Mouse (Mus musculus) heart, postnatal 0 days (tissue): Measurements from ENCODE around the gene Dolpp1. TPM values are rescaled to one million over a fixed set of nuclear protein-coding genes. Genes with fewer than 3 reads are reported as not detected.
A peak's percentile ranks its signal among the peaks of the same experiment; 100 is the strongest.

Experiments used
- ATAC-seq: fragments of 200-750 bp; cut with Nextera tagmentation; 2 replicates; pipeline ENCODE4 v1.8.0; 2017; ENCODE audit warnings: low read depth, moderate number of reproducible peaks, moderate library complexity; ENCODE audit not compliant: insufficient read depth
- DNase-seq: peaks from one replicate; pipeline ENCODE4 v3.0.0-alpha.2; 2016; ENCODE audit warnings: low spot score
- H3K27ac ChIP-seq: fragments of 300-500 bp; sonication (generic); 2 replicates; pipeline ENCODE4 v1.5.1; 2014; ENCODE audit warnings: low read depth, mild to moderate bottlenecking
- H3K27me3 ChIP-seq: fragments of 300-500 bp; sonication (generic); 2 replicates; pipeline ENCODE4 v1.6.1; 2014; ENCODE audit warnings: low read length, mixed read lengths; ENCODE audit not compliant: control insufficient read depth, insufficient read depth
- H3K36me3 ChIP-seq: fragments of 300-500 bp; sonication (generic); replicated peaks from 2 replicates; pipeline ENCODE4 v1.6.1; 2014; ENCODE audit warnings: low read length, mixed read lengths; ENCODE audit not compliant: control insufficient read depth, insufficient read depth
- H3K4me1 ChIP-seq: fragments of 300-500 bp; sonication (generic); 2 replicates; pipeline ENCODE4 v1.6.1; 2014; ENCODE audit warnings: antibody characterized with exemption; ENCODE audit not compliant: control insufficient read depth, insufficient read depth
- H3K4me2 ChIP-seq: fragments of 300-500 bp; sonication (generic); 2 replicates; pipeline ENCODE4 v1.6.1; 2014; ENCODE audit warnings: low read depth, mild to moderate bottlenecking, low read length, moderate library complexity
- H3K4me3 ChIP-seq: fragments of 300-500 bp; sonication (generic); 2 replicates; pipeline ENCODE4 v1.5.1; 2014; ENCODE audit warnings: low read depth, low read length
- H3K9ac ChIP-seq: fragments of 300-500 bp; sonication (generic); replicated peaks from 2 replicates; pipeline ENCODE4 v1.6.1; 2014; ENCODE audit warnings: low read depth, low read length, mixed read lengths
- H3K9me3 ChIP-seq: fragments of 300-500 bp; sonication (generic); replicated peaks from 2 replicates; pipeline ENCODE4 v1.6.1; 2016; ENCODE audit warnings: low read length; ENCODE audit not compliant: control insufficient read depth
- CTCF ChIP-seq: IDR thresholded peaks from 2 replicates; pipeline ENCODE4 v1.5.1; 2016; ENCODE audit warnings: antibody characterized with exemption, control low read depth, low read depth
- EP300 ChIP-seq: IDR thresholded peaks from 2 replicates; pipeline ENCODE4 v1.6.1; 2016; ENCODE audit warnings: antibody characterized with exemption, low read depth
- WGBS: fragments of 180-500 bp; shearing (Covaris S2); extraction: QIAGEN DNeasy Blood & Tissue Kit; methylation state at CpG from one replicate; pipeline ENCODE4 v1.1.7; 2014; 5-methylcytosine and 5-hydroxymethylcytosine counted together
- polyA plus RNA-seq: library from polyadenylated mRNA; unstranded; fragments of >200 nt; fragmentation: Nextera tagmentation; extraction: Ambion mirVana; gene quantifications from 2 replicates; pipeline ENCODE4 v1.2.1, GENCODE M21; 2015
- total RNA-seq: library from RNA; depleted of rRNA; stranded (reverse); fragments of >200 nt; gene quantifications from 2 replicates; pipeline ENCODE4 v1.2.3, GENCODE M21; 2014; ENCODE audit warnings: low replicate concordance

Dolpp1 gene
- total and polyA plus RNA-seq, 2 experiments from 2014 or later: 15.0 to 56.4 TPM

DNA sequence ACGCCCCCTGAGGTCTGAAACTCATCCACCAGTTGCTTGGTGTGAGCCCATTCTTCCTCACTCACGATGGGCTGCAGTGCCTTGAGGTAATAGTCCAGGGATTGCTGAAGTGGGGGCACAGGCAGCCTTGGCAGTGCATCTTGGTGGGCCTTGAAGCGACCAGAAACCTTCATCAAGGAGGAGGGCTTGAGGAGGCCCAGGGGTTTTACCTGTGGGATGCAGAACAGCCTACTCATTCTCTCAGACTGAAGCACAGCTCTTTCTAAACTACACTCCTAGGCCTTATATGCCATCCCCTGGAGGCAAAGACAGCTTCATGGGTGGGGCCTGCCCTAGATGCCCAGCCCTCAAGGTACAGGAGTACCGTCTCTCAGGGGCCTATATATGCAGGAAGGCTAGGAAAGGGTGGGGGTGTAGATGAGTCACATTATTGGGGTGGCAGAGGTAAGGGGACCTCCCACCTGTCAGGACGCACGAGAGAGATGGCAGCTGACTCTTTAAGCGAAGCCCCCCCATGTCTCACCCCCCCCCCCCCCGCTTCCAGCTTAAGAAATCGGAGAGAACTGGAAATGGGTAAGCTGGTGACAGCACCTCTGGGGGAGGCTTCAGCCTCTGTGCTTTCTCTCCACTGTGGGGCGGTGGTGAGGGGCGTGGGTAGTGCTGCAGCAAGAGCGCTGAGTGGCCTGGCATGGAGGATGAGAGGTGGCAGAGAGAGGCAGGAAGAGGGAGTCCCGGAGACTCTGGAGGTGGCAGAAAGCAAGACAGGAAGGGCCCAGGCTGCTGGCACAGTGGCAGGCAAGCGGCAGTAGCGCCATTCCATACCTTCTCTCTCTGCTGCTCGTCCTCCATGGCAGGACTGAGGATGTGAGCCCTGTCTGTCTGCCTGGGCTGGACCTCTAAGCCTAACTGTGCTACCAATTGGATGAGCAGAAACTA is 21.3 kb downstream of the Dolpp1 start:
- Histone ChIP-seq H3K9ac (0 out of 2 replicates have a peak overlapping the region, but pooled peaks have one; percentile 91), H3K27me3 (no peaks in the 10 kb centered on the region), H3K4me1 (peaks cover 48% of the 10 kb centered on the region), H3K4me2 (peak overlapping the region; percentile 70), H3K36me3 (peaks cover 44% of the 10 kb centered on the region), H3K4me3 (peak overlapping the region; percentile 8), H3K9me3 (no peaks in the 10 kb centered on the region), H3K27ac (no peak overlapping the region)
- TF ChIP-seq EP300 (no peak), CTCF (no peak)
- ATAC-seq: no peak
- no peak for DNase-seq
- 71% methylated on average over 14 of the region's 16 CpGs for WGBS

DNA sequence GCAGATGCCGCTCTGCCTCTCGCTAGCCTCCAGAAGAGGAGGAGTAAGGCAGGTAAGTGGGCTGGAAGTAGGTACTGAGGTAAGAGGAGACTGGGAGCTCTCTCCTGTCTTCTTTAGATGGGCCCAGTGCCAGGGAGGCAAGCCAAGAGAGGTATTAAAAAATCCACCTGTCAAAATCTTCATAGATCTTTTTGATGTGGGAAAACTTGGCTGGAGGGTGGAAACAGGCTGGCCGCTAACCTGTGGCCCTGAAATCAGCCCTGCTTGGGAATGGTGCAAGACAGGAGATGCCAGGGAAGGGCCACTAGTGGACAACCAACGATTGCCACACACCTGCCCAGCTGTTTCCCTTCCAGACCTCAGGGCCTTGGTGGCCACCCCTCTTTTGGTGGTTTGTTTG is 22.0 kb downstream of the Dolpp1 start:
- H3K4me1 ChIP-seq: peaks cover 47% of the 10 kb centered on the region
- H3K9ac ChIP-seq: peak overlapping the region; percentile 91; the same call in 1 of the 2 replicates
- WGBS: 79% methylated on average over 4 of the region's 4 CpGs
- H3K4me2 ChIP-seq: peak overlapping the region; percentile 70
- no peak for ATAC-seq
- H3K36me3 ChIP-seq: peaks cover 36% of the 10 kb centered on the region
- no peaks in the 10 kb centered on the region for H3K9me3 ChIP-seq
- H3K4me3 ChIP-seq: peak overlapping the region; percentile 84
- H3K27ac ChIP-seq: no peak overlapping the region
- no peak for TF ChIP-seq CTCF
- TF ChIP-seq EP300: no peak
- no peak for DNase-seq
- no peaks in the 10 kb centered on the region for H3K27me3 ChIP-seq

DNA sequence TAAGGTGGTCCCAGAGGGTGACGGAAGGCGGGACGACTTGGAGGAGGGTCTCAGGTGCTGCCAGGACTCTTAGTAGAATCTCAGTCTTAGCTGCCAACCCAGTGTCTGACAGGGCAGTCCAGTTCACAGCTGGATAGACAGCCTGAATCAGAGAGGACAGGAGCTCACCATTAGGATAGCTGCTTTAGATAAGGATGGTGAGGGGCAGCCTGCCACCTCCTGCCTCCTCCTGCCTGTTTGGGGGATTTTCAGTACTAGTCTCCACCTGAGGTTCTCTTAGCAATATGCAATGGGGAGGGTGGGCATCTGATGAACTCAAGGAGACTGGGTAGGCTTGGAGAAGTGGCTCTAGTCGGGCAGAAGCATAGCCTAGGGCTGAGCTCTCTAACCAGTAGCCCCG is 22.6 kb downstream of the Dolpp1 start:
- Histone ChIP-seq H3K9ac (peak overlapping the region; percentile 91), H3K27me3 (no peaks in the 10 kb centered on the region), H3K36me3 (peaks cover 30% of the 10 kb centered on the region), H3K4me1 (peaks cover 50% of the 10 kb centered on the region), H3K4me2 (peak overlapping the region; percentile 70), H3K27ac (peak overlapping the region; percentile 94), H3K4me3 (peak overlapping the region; percentile 84), H3K9me3 (no peaks in the 10 kb centered on the region)
- no peak for TF ChIP-seq CTCF
- TF ChIP-seq EP300: no peak
- DNase-seq (no peak), ATAC-seq (no peak)
- WGBS: 43% methylated on average over 5 of the region's 5 CpGs

DNA sequence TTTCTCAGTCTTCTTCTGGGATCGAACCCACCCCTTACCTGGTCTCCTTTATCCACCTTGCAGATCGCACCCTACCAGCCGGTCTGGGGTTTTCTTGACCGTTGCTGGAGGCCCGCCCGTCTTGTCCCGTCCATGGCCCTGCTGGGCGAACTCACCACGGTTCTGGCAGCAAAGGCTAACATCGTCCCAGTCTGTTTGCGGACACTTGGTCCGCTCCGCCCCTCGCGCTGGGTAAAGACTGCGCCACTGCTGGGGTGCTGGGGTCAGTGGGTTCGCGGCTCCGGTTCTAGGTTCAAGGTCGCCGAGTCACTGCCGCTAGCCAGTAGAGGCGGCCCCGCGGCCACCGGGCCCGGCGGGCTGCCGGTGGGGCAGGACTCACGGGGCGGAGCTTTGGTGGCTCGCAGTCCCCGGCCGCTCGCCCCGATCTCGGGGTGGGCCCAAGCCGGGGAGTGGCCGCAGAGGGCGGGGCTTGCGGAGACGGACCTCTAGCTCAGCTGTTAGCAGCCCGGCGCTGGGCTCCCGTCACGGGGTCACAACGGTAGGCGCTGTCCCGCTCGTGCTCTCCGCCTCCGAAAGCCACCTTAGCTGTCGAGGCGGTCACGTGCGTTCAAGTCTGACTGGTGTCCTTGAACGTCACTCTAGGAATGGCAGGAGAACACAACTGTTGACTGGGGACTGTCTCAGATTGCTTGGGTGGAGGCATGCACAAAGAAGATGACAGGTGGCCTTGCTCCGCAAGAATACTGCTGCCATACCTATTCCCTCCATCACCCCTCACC is 23.3 kb downstream of the Dolpp1 start, which contains the start of gene Crat:
Gene Crat, minus strand, starts transcription at position 657 of the 779 bp plus-strand sequence.
- Histone ChIP-seq H3K4me2 (peak within 1 kb of the TSS; percentile 70), H3K27ac (peak within 1 kb of the TSS; percentile 94), H3K9me3 (no peaks in the 10 kb centered on the region), H3K9ac (peak within 1 kb of the TSS; percentile 91), H3K27me3 (no peaks in the 10 kb centered on the region), H3K4me3 (peak within 1 kb of the TSS; percentile 84), H3K36me3 (peaks cover 24% of the 10 kb centered on the region), H3K4me1 (peaks cover 44% of the 10 kb centered on the region)
- ATAC-seq (peak; percentile 93), DNase-seq (peak; percentile 94)
- TF ChIP-seq EP300 (peak; percentile 71), CTCF (no peak)
- under 1% methylated on average over 58 of the region's 58 CpGs for WGBS

DNA sequence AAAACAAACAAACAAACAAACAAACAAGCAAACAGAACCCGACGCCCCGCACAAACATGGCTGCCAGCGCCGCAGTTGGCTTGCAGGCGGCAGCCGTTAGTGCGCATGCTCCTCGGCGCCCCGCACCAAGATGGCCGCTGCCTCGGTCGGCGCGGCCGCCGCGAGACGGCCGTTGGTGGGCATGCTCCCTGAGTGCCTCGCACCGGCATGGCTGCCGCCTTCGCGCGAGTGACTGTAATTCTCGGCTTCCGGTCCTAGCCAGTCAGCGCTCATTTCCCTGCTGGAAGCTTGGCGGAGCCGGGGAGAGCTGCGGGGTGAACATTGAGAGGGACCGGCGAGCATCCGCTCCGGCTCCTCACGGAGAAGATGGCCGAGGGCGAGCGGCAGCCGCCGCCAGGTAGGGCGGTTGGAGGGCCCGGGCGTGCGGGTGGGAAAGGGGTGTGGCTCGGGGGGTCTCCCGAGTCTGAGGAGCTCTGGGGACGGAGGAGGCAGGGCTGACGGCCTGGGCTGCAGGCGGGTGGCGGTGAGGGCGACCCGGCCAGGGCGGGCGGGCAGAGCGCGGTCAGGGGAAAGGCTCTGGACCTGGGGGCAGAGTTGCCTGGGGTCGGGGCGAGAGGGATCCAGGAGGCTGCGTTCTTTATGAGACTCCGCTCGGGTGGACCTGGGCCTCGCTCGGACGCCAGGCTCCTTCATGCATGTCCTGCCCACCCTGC is 24.0 kb downstream of the Dolpp1 start, which contains the start of gene Ptpa:
Gene Ptpa, plus strand, starts transcription at position 104 of the 713 bp plus-strand sequence.
- Histone ChIP-seq H3K9me3 (no peaks in the 10 kb centered on the region), H3K36me3 (peaks cover 17% of the 10 kb centered on the region), H3K4me3 (peak within 1 kb of the TSS; percentile 84), H3K4me2 (peak within 1 kb of the TSS; percentile 70), H3K9ac (peak within 1 kb of the TSS; percentile 91), H3K27me3 (no peaks in the 10 kb centered on the region), H3K4me1 (peaks cover 40% of the 10 kb centered on the region), H3K27ac (peak within 1 kb of the TSS; percentile 94)
- WGBS: under 1% methylated on average over 66 of the region's 67 CpGs
- peak; percentile 81 for DNase-seq
- TF ChIP-seq EP300 (peak; percentile 6), CTCF (no peak)
- peak; percentile 87 for ATAC-seq
